Mouse (Mus musculus): ENCODE results near the gene Mdga2. TPM values are rescaled to one million over a fixed set of nuclear protein-coding genes. Genes with fewer than 3 reads are reported as not detected.

The Mdga2 gene
- polyA plus RNA-seq (2016; fragmentation: Nextera tagmentation; extraction: Ambion mirVana), result 4.3 and 4.8 TPM in 2 replicates

DNA sequence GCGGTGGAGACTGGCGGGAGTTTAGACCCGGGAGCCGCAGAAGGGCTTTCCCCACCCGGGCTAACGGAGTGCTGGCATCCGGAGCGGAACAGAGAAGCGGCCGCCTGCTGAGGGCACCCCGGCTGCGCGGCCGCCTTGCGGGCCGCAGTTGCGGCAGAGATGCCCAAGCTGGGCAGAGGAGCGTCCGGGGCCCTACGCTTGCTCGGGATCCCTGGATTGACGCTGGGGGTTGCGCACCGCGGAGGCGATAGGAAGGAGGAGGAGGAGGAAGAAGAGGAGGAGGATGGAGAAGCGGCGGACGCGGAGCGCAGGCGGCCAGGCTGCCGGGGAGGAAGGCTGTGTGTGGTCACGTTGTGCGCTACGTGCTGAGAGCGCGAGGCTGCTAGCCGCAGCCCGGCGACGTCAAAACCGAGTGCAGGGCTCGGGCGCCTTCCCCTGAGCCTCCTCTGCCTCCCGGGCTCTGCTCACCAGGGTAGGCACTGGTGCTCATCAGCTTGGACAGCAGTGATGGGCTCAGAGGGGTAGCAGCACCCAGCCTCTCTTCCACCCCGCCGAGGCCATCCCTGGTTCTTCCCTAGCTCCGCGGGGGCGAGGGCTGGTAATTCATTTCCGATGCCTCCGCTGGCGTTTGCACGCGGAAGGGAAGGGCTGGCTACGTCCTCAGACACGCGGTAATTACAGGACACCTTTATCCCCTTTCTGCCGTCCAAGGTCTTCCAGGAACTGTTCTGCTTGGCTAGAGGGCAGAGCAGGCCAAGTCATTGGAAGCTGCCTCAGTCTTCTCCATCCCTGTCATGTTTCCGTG, at the start of gene Mdga2:
Gene Mdga2, minus strand, starts transcription at position 329 of the 805 bp plus-strand sequence.
- Histone ChIP-seq H3K4me1 (peaks cover 30% of the 10 kb centered on the region), H3K4me3 (peak within 1 kb of the TSS; percentile 82), H3K9me3 (replicated peaks) (no peaks in the 10 kb centered on the region), H3K36me3 (no peaks in the 10 kb centered on the region), H3K27ac (replicated peaks) (peak within 1 kb of the TSS; percentile 84), H3K27me3 (ENCODE audit: low read depth, poor library complexity, severe bottlenecking) (peaks cover 34% of the 10 kb centered on the region)
- peak; percentile 70 for DNase-seq (ENCODE audit: low spot score)
- under 1% methylated on average over 58 of the region's 61 CpGs for WGBS

DNA sequence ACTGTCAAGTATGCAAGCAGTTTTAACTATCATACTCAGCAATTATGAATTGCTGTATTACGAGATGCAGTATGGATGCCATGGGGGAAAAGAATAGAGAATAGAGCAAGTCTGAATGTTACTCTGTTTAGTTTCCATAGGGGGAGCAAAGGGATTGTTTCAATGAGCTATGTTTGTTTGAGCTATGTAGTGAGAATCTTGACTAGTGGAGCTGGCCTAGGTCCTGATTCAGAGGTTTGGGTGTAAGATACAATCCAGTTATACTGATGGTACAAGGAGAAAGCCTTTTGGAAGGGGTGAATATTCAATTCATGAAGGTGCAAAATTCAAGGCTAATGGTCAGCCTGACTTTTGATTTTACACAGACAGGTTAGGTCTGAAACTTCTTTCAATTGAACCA, 45.1 kb upstream of the Mdga2 start:
- DNase-seq (ENCODE audit: low spot score), result no peak
- WGBS, result 76% methylated on average over 1 of the region's 1 CpGs
- Histone ChIP-seq H3K4me1 (peaks cover 3% of the 10 kb centered on the region), H3K9me3 (replicated peaks) (no peaks in the 10 kb centered on the region), H3K27me3 (ENCODE audit: low read depth, poor library complexity, severe bottlenecking) (no peaks in the 10 kb centered on the region), H3K4me3 (no peak overlapping the region), H3K36me3 (no peaks in the 10 kb centered on the region), H3K27ac (replicated peaks) (no peak overlapping the region)

DNA sequence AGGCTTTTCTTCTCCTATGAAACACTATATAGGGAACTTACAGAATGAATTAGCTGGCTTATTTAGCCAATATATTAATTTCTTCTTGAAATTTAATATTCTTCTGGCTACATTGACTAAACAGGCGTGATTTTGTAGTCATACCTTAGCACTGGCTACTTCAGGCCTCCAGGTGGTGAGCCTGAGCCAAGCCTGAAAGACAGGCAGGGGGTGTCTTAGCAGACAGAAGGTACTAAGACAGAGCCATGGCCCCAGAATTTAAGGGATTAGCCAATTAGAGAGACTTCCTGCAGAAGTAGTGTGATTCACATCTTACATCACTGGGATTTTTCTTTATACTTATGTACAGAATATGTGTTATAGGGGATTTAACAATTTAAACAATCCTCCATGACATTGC, 1.2 kb upstream of the Mdga2 start:
- Histone ChIP-seq H3K4me1 (peaks cover 30% of the 10 kb centered on the region), H3K9me3 (replicated peaks) (no peaks in the 10 kb centered on the region), H3K4me3 (no peak overlapping the region), H3K27me3 (ENCODE audit: low read depth, poor library complexity, severe bottlenecking) (peaks cover 33% of the 10 kb centered on the region), H3K27ac (replicated peaks) (no peak overlapping the region), H3K36me3 (no peaks in the 10 kb centered on the region)
- DNase-seq (ENCODE audit: low spot score), result no peak
- 45% methylated on average over 1 of the region's 1 CpGs for WGBS

DNA sequence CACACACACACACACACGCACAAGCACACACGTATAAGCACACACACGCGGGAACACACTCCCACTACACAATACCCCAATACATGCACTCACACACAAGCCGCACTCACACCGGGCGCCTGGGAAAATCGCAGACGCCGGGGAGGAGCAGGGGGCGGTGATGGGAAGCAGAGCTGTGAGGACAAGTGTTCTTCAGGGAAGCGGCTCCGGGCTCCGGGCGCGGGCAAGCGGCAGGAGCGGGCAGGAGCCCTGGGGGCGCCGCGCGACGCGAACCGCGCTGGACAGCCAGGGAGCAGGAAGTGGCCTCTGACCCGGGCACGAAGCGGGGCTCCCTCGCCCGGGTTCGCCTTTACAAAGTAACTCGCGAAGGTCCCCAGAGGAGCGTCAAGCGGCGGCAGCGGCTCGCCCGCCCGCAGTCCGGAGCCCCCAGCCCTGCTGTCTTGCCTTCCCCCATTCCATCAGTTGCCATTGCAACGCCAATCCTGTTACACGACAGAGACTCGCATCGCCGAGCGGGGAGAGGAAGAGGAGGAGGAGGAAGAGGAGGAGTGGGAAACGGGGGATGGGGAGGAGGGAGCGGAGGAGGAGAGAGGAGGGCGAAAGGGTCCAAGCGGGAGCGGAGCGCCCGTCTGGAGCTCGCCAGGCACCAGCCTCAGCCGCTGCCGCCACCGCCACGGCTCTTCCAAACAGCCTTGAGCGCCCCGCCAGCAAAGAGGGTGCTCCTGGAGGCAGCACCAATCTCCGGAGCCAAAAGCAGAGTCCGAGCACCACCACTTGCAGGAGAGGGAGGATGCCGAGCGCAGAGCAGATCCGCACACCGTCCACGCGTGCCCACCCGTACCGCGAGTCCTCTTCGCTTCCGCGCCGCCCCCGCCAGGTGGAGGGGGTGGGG, 774 bp downstream of the Mdga2 start:
- WGBS, result under 1% methylated on average over 78 of the region's 78 CpGs
- peak overlapping the region; percentile 82 for H3K4me3 ChIP-seq
- DNase-seq (ENCODE audit: low spot score), result peak; percentile 75
- peak overlapping the region; percentile 84 for H3K27ac ChIP-seq (replicated peaks)
- no peaks in the 10 kb centered on the region for H3K9me3 ChIP-seq (replicated peaks)
- peaks cover 34% of the 10 kb centered on the region for H3K27me3 ChIP-seq (ENCODE audit: low read depth, poor library complexity, severe bottlenecking)
- H3K4me1 ChIP-seq, result peaks cover 30% of the 10 kb centered on the region
- no peaks in the 10 kb centered on the region for H3K36me3 ChIP-seq

DNA sequence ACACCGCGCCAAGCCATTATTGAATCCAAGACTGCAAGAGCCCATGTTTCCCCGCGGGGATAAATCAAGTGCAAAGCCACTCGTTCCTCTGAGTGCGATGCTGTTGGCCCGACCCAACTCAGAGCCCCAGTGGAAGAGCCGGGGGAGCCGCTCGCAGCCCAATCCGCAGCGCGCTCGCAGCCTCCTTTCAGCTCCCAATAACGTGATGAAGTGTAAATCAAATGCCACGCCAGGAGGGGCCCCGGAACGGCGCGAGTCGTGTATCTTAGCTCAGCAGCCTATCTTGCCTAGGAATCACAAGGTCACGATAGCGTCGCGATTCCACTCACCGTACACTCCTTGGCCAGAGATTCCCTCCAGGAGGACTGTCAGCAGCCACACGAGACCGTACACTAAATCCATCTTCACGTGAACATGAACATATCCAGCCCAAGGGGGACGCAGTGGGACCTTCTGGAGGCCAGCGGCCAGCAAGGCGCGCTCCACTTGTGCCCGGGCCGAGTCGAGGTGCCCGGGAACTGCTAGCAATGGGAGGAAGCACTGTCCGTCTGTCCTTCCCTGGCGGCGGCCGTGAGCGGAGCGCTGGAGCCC, 1.6 kb downstream of the Mdga2 start:
- peaks cover 30% of the 10 kb centered on the region for H3K4me1 ChIP-seq
- DNase-seq (ENCODE audit: low spot score), result peak; percentile 66
- peak overlapping the region; percentile 84 for H3K27ac ChIP-seq (replicated peaks)
- H3K4me3 ChIP-seq, result peak overlapping the region; percentile 82
- H3K27me3 ChIP-seq (ENCODE audit: low read depth, poor library complexity, severe bottlenecking), result peaks cover 34% of the 10 kb centered on the region
- no peaks in the 10 kb centered on the region for H3K9me3 ChIP-seq (replicated peaks)
- WGBS, result under 1% methylated on average over 43 of the region's 43 CpGs
- H3K36me3 ChIP-seq, result no peaks in the 10 kb centered on the region

DNA sequence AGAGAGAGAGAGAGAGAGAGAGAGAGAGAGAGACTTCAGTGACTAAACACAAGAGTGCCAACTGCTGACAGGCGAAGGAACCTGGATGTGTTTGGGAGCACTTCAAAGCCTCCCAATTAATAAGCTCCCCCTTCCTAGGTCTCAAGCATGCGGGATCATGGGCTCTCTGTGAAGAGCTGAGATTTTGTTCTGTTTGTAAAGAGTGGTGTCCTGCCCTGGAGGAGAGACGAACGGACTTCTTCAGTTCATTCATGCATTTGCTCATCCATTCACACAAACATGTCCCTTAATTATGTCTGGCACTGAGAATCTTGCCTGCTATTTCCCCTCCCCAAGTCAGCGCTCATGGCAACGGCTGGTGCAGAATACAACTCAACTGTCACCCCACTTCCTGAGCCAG, 2.3 kb downstream of the Mdga2 start:
- H3K36me3 ChIP-seq, result no peaks in the 10 kb centered on the region
- 2% methylated on average over 6 of the region's 6 CpGs for WGBS

DNA sequence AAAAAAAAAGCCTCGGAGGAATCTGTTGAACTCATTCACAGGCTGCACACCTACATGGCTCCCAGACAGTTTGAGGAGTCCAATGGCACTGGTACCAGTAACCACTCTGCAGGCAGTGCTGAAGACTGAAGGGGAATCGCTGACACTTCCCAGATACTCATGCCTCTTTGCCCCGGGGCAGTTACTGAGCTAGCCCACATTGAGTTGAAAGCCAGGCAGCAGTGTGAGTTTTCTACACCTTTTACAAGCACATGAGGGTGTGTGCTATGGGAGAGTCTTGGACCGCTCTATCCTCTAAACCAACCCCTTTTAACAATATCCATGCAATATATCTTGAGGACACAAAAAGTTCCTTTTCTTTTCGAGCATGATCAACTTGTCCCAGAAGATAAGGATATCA, 2.8 kb downstream of the Mdga2 start:
- Histone ChIP-seq H3K4me3 (peak overlapping the region; percentile 82), H3K27me3 (ENCODE audit: low read depth, poor library complexity, severe bottlenecking) (peaks cover 34% of the 10 kb centered on the region)
- peak; percentile 12 for DNase-seq (ENCODE audit: low spot score)

More for the DNA sequence above, 2.3 kb downstream of the Mdga2 start:
- Histone ChIP-seq H3K4me3 (peak overlapping the region; percentile 82), H3K27ac (replicated peaks) (no peak overlapping the region), H3K27me3 (ENCODE audit: low read depth, poor library complexity, severe bottlenecking) (peaks cover 34% of the 10 kb centered on the region), H3K9me3 (replicated peaks) (no peaks in the 10 kb centered on the region), H3K4me1 (peaks cover 30% of the 10 kb centered on the region)
- DNase-seq (ENCODE audit: low spot score), result peak; percentile 24

DNA sequence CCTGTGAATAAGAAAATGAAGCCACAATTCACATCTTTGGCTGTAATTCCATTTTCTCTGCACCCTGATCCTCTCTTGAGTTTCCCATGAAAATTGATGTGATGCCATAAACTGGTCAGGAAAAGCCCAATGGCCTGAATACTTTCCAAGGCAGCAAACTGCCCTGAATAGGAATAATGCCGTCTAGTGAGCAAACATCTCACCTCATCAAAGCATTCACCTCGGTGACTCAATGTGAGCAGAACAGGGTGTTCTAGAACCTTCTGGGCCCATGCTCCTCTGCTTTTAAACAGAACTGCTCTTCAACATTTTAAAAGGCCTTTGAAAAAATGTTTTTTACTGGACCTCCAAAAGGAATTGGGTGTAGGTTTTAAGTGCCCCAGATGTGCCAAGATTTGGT, 9.5 kb downstream of the Mdga2 start:
- no peaks in the 10 kb centered on the region for H3K27me3 ChIP-seq (ENCODE audit: low read depth, poor library complexity, severe bottlenecking)
- H3K4me3 ChIP-seq, result no peak overlapping the region
- WGBS, result 80% methylated on average over 2 of the region's 2 CpGs
- H3K4me1 ChIP-seq, result no peaks in the 10 kb centered on the region
- no peaks in the 10 kb centered on the region for H3K36me3 ChIP-seq
- no peak overlapping the region for H3K27ac ChIP-seq (replicated peaks)
- no peak for DNase-seq (ENCODE audit: low spot score)
- no peaks in the 10 kb centered on the region for H3K9me3 ChIP-seq (replicated peaks)

More for the DNA sequence above, 2.8 kb downstream of the Mdga2 start:
- Histone ChIP-seq H3K36me3 (no peaks in the 10 kb centered on the region), H3K27ac (replicated peaks) (no peak overlapping the region), H3K9me3 (replicated peaks) (no peaks in the 10 kb centered on the region), H3K4me1 (peaks cover 30% of the 10 kb centered on the region)
- 24% methylated on average over 5 of the region's 5 CpGs for WGBS

DNA sequence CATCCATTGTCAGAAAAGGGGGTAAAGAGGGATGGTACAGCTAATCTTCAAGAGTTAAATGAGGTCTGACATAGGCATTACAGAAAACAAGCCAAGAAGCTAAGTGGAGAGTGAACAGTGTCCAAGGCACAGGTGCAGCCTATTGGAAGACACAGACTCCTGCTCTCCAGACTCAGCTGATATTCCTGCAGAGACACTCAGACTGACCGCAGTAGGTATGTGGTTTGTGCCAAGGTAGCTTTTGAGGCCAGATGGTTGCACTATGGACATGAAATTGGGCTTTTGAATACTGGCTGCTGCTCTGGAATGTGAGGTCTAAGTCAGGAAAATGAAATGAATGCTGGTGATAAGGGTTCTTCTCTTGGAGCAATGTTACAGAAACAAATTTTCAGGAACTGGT, 44.2 kb downstream of the Mdga2 start:
- Histone ChIP-seq H3K36me3 (no peaks in the 10 kb centered on the region), H3K4me3 (no peak overlapping the region), H3K4me1 (no peaks in the 10 kb centered on the region), H3K27ac (replicated peaks) (no peak overlapping the region), H3K27me3 (ENCODE audit: low read depth, poor library complexity, severe bottlenecking) (no peaks in the 10 kb centered on the region), H3K9me3 (replicated peaks) (no peaks in the 10 kb centered on the region)
- WGBS, result 97% methylated on average over 1 of the region's 1 CpGs
- DNase-seq (ENCODE audit: low spot score), result no peak

DNA sequence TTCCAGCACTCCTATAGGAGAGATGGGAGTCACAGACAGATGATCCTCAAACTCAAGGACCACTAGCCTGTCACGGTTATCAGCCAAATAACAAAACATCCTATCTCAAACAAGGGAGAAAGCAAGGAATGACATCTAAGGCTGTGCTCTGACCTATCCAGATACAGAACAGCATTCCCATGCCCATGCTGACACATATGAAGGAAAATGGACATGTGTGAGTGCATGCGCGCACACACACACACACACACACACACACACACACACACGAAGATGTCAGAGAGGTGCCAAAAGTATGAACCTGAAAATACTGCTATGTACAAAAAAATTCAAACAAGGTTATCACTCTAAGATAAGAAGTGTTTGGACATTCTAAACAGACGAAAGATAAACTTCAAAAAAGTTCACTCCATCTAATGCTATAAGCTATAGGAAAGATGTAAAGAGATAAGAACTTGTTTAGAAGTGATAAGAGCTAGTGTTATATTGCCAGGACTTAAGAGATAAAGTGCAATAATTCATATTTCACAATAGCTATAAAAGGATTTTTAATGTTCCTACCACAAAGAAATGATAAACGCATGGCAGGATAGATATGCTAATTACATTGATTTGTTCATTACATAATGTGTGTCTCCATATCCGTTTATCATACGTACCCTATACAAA, 65.6 kb downstream of the Mdga2 start:
- Histone ChIP-seq H3K4me3 (no peak overlapping the region), H3K27ac (replicated peaks) (no peak overlapping the region), H3K4me1 (no peaks in the 10 kb centered on the region), H3K9me3 (replicated peaks) (no peaks in the 10 kb centered on the region), H3K36me3 (no peaks in the 10 kb centered on the region), H3K27me3 (ENCODE audit: low read depth, poor library complexity, severe bottlenecking) (no peaks in the 10 kb centered on the region)
- WGBS, result 89% methylated on average over 8 of the region's 8 CpGs
- no peak for DNase-seq (ENCODE audit: low spot score)

DNA sequence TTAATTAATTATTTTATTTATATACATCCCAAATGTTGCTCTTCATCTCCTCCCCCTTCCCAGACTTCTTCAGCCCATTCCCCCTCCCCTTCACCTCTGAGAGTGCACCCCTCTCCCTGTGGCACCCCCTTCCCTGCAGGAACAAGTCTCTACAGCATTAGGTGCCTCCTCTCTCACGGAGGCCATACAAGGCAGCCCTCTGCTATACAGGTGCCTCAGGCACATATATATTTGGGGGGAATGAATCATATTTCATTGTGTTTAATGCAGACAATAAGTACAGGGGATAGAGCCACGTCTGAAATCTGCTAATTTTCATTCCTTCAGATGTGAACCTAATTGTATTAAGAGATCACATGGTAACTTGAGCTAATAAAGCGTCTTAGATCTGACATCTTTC, 69.3 kb downstream of the Mdga2 start:
- Histone ChIP-seq H3K9me3 (replicated peaks) (no peaks in the 10 kb centered on the region), H3K4me1 (no peaks in the 10 kb centered on the region), H3K27ac (replicated peaks) (no peak overlapping the region), H3K36me3 (no peaks in the 10 kb centered on the region), H3K4me3 (no peak overlapping the region), H3K27me3 (ENCODE audit: low read depth, poor library complexity, severe bottlenecking) (no peaks in the 10 kb centered on the region)
- WGBS, result 67% methylated on average over 3 of the region's 3 CpGs
- DNase-seq (ENCODE audit: low spot score), result no peak

DNA sequence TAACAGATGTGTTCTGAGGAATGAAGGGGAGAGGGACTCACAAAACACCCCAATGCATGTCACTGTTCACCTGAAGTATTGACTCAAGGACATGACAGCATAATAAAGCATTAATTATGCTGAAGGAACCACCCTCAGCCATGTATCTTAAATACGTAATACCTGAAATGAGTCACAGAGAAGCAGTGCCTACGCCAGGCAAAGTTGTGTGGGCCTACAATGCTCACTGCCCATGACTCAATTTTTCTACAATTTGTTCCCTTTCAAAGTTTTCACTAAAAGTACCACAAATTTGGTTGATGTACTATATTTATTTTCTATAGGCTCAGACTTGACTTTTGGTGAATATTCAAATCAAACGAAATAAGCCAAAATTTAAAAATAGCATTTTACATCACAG, 80.7 kb downstream of the Mdga2 start:
- no peak for DNase-seq (ENCODE audit: low spot score)
- no peak overlapping the region for H3K4me3 ChIP-seq
- WGBS, result 93% methylated on average over 3 of the region's 3 CpGs
- no peaks in the 10 kb centered on the region for H3K4me1 ChIP-seq
- no peaks in the 10 kb centered on the region for H3K36me3 ChIP-seq
- no peak overlapping the region for H3K27ac ChIP-seq (replicated peaks)
- no peaks in the 10 kb centered on the region for H3K9me3 ChIP-seq (replicated peaks)
- H3K27me3 ChIP-seq (ENCODE audit: low read depth, poor library complexity, severe bottlenecking), result no peaks in the 10 kb centered on the region
